Mouse (Mus musculus) C2C12 (cell line): Measurements from ENCODE around the gene Atxn7l1.

Source experiments
- CEBPB ChIP-seq: IDR thresholded peaks from one replicate; pipeline ENCODE4 v1.6.1; 2011; ENCODE audit warnings: low read depth, mild to moderate bottlenecking, control low read depth, moderate library complexity
- CTCF ChIP-seq: IDR thresholded peaks from one replicate; pipeline ENCODE4 v1.5.1; 2011; ENCODE audit not compliant: control insufficient read depth, insufficient read depth, insufficient read length
- FOSL1 ChIP-seq: IDR thresholded peaks from one replicate; pipeline ENCODE4 v1.8.0; 2011; ENCODE audit warnings: mild to moderate bottlenecking, low read length; ENCODE audit not compliant: poor library complexity, insufficient read depth, severe bottlenecking
- MAX ChIP-seq: IDR thresholded peaks from one replicate; pipeline ENCODE4 v1.6.1; 2011; ENCODE audit warnings: mild to moderate bottlenecking, control low read depth
- MYOD1 ChIP-seq: IDR thresholded peaks from one replicate; pipeline ENCODE4 v1.6.1; 2011; ENCODE audit warnings: low read depth; ENCODE audit not compliant: control insufficient read depth, insufficient read length
- MYOG ChIP-seq: IDR thresholded peaks from one replicate; pipeline ENCODE4 v1.6.1; 2011; ENCODE audit not compliant: control insufficient read depth, insufficient read length; ENCODE audit errors: extremely low read depth
- USF1 ChIP-seq: IDR thresholded peaks from one replicate; pipeline ENCODE4 v1.6.1; 2011; ENCODE audit warnings: low read depth, mild to moderate bottlenecking, control low read depth, moderate library complexity

- TF ChIP-seq USF1 (no peak), CTCF (no peak), FOSL1 (no peak), MYOD1 (no peak), CEBPB (no peak), MAX (no peak), MYOG (no peak)
Measured at GRCm38 (mm10) chr12:33365133-33365532, 217.6 kb downstream of the Atxn7l1 start.
